Mouse (Mus musculus) hindbrain, embryonic 11.5 days (tissue): ENCODE data around the gene H2-DMb1. TPM values are rescaled to one million over a fixed set of nuclear protein-coding genes. Genes with fewer than 3 reads are reported as not detected.
A peak's percentile ranks its signal among the peaks of the same experiment; 100 is the strongest.

Experiments
- ATAC-seq: fragments of 200-750 bp; cut with Nextera tagmentation; 2 replicates; pipeline ENCODE4 v1.8.0; 2017; ENCODE audit warnings: mild to moderate bottlenecking, moderate TSS enrichment, moderate library complexity; ENCODE audit not compliant: low FRiP score
- DNase-seq: peaks from one replicate; pipeline ENCODE4 v3.0.0-alpha.2; 2015; ENCODE audit warnings: low spot score
- H3K27ac ChIP-seq: fragments of 300-500 bp; sonication (generic); 2 replicates; pipeline ENCODE4 v1.5.1; 2014; ENCODE audit warnings: mild to moderate bottlenecking, low read depth, low read length
- H3K27me3 ChIP-seq: fragments of 300-500 bp; sonication (generic); 2 replicates; pipeline ENCODE4 v1.6.1; 2014; ENCODE audit warnings: mild to moderate bottlenecking, low read length, moderate library complexity, mixed read lengths; ENCODE audit not compliant: control insufficient read depth, insufficient read depth
- H3K36me3 ChIP-seq: fragments of 300-500 bp; sonication (generic); 2 replicates; pipeline ENCODE4 v1.6.1; 2014; ENCODE audit warnings: mild to moderate bottlenecking, low read length, moderate library complexity, mixed read lengths; ENCODE audit not compliant: control insufficient read depth, insufficient read depth
- H3K4me1 ChIP-seq: fragments of 300-500 bp; sonication (generic); replicated peaks from 2 replicates; pipeline ENCODE4 v1.6.1; 2014; ENCODE audit warnings: low read length, mixed read lengths; ENCODE audit not compliant: control insufficient read depth, insufficient read depth
- H3K4me2 ChIP-seq: fragments of 300-500 bp; sonication (generic); replicated peaks from 2 replicates; pipeline ENCODE4 v1.6.1; 2014; ENCODE audit warnings: mild to moderate bottlenecking, low read depth, low read length
- H3K4me3 ChIP-seq: fragments of 300-500 bp; sonication (generic); 2 replicates; pipeline ENCODE4 v1.5.1; 2014; ENCODE audit warnings: low read depth, low read length
- H3K9ac ChIP-seq: fragments of 300-500 bp; sonication (generic); 2 replicates; pipeline ENCODE4 v1.6.1; 2014; ENCODE audit warnings: low read depth, low read length
- H3K9me3 ChIP-seq: fragments of 300-500 bp; sonication (generic); 2 replicates; pipeline ENCODE4 v1.6.1; 2016; ENCODE audit warnings: low read length; ENCODE audit not compliant: control insufficient read depth
- WGBS: fragments of 180-500 bp; shearing (Covaris S2); extraction: QIAGEN DNeasy Blood & Tissue Kit; methylation state at CpG from one replicate; pipeline ENCODE4 v1.1.7; 2014; 5-methylcytosine and 5-hydroxymethylcytosine counted together
- polyA plus RNA-seq: library from polyadenylated mRNA; unstranded; fragments of >200 nt; fragmentation: Nextera tagmentation; extraction: Ambion mirVana; gene quantifications from 2 replicates; pipeline ENCODE4 v1.2.1, GENCODE M21; 2014

The H2-DMb1 gene
- polyA plus RNA-seq, 1 experiment from 2014 or later = 0.94 TPM

DNA sequence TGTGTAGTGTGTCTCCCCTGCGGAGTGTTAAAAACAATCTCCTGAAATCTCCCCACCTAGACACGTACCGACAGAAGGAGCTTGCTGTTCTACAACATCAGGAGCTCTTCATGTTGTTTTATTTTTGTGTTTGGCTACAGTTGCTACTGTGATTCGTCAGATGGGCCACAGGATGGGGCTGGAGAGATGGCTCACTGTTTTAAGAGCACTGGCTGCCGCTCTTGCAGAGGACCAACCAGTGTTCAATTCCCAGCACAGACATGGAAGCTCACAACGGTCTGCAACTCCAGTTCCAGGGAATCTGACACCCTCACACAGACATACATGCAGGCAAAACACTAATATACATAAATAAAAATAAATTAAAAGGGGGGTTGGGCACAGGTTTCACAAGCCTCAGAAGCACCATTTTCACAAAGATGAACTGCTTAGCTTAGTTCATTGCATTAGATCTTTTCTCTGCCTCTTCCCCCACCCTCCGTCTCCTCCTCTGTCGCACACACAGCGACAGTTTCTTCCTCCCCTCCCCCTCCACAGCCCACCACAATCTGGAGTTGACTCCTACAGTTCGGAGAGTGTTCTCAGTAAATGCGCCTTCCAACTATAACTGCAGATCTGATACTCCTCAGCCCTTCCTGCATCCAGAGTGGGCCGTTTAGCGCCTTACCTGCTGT lies 24.5 kb upstream of the H2-DMb1 start:
- no peaks in the 10 kb centered on the region for H3K36me3 ChIP-seq
- 19% methylated on average over 13 of the region's 13 CpGs for WGBS
- no peaks in the 10 kb centered on the region for H3K9me3 ChIP-seq
- DNase-seq = no peak
- no peak overlapping the region for H3K9ac ChIP-seq
- H3K4me3 ChIP-seq = no peak overlapping the region
- no peak overlapping the region for H3K27ac ChIP-seq
- 0 out of 2 replicates have a peak overlapping the region, but pooled peaks have one; percentile 1 for H3K4me2 ChIP-seq
- no peak for ATAC-seq
- H3K4me1 ChIP-seq = 0 out of 2 replicates have a peak, but pooled peaks cover 4% of the 10 kb centered on the region
- no peaks in the 10 kb centered on the region for H3K27me3 ChIP-seq

GRCm38 (mm10) chr17:34128944-34129791 lies 23.7 kb upstream of the H2-DMb1 start:
- Histone ChIP-seq H3K27me3 (no peaks in the 10 kb centered on the region), H3K4me2 (0 out of 2 replicates have a peak overlapping the region, but pooled peaks have one; percentile 1), H3K4me1 (0 out of 2 replicates have a peak, but pooled peaks cover 2% of the 10 kb centered on the region), H3K27ac (no peak overlapping the region), H3K4me3 (no peak overlapping the region), H3K36me3 (no peaks in the 10 kb centered on the region), H3K9me3 (no peaks in the 10 kb centered on the region), H3K9ac (no peak overlapping the region)
- no peak for DNase-seq
- WGBS = 22% methylated on average over 18 of the region's 18 CpGs
- no peak for ATAC-seq

GRCm38 (mm10) chr17:34130073-34130947 lies 22.6 kb upstream of the H2-DMb1 start:
- no peak for DNase-seq
- no peaks in the 10 kb centered on the region for H3K9me3 ChIP-seq
- ATAC-seq = no peak
- H3K4me3 ChIP-seq = no peak overlapping the region
- H3K4me2 ChIP-seq = no peak overlapping the region
- 88% methylated on average over 19 of the region's 19 CpGs for WGBS
- no peak overlapping the region for H3K27ac ChIP-seq
- no peaks in the 10 kb centered on the region for H3K27me3 ChIP-seq
- no peaks in the 10 kb centered on the region for H3K36me3 ChIP-seq
- 0 out of 2 replicates have a peak, but pooled peaks cover 2% of the 10 kb centered on the region for H3K4me1 ChIP-seq
- no peak overlapping the region for H3K9ac ChIP-seq

DNA sequence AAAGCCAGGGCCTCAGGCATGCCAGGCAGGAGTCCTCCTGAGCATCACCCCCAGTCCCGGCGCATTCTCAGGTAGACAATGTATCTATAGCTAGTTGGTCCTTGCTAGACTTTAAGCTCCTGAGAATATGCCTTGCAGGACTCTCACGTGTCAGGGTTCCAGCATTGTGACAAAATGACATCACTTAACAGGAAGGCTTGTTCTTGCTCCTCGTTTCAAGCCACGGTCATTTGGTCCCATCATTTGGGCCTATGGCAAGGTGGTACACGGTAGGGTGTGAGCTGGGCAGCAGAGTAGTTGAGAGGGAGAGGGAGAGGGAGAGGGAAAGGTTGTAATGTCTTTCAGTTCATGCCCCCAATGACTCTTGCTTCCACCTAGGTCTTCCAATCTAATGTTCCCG lies 21.0 kb upstream of the H2-DMb1 start:
- Histone ChIP-seq H3K4me2 (no peak overlapping the region), H3K9me3 (no peaks in the 10 kb centered on the region), H3K27me3 (peaks cover 6% of the 10 kb centered on the region; the same call in 1 of the 2 replicates), H3K27ac (no peak overlapping the region), H3K4me1 (0 out of 2 replicates have a peak, but pooled peaks cover 4% of the 10 kb centered on the region), H3K36me3 (no peaks in the 10 kb centered on the region), H3K4me3 (no peak overlapping the region), H3K9ac (no peak overlapping the region)
- 78% methylated on average over 7 of the region's 7 CpGs for WGBS
- DNase-seq = no peak
- ATAC-seq = no peak

DNA sequence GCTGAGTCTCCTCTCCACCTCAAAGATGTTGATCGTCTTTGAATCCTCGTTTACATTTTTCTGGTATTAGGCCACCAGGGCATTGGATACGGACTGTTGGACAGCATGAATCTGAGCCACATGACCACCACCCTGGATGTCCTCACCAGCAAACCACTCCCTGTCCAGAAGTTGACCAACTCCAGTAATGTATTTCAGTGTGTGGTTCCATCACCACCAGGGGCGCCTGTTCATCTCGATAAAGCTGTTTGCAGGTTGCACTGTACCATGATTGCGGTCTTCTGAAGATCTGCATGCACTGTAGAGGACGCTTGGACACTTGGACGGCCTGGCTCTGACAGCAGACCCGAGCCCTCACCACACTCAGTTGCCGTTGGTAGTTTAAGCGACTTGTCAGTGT lies 19.6 kb upstream of the H2-DMb1 start:
- no peaks in the 10 kb centered on the region for H3K36me3 ChIP-seq
- H3K4me1 ChIP-seq = 0 out of 2 replicates have a peak, but pooled peaks cover 4% of the 10 kb centered on the region
- H3K27ac ChIP-seq = no peak overlapping the region
- H3K4me3 ChIP-seq = no peak overlapping the region
- no peaks in the 10 kb centered on the region for H3K9me3 ChIP-seq
- H3K9ac ChIP-seq = no peak overlapping the region
- ATAC-seq (no peak), DNase-seq (no peak)
- H3K27me3 ChIP-seq = peaks cover 11% of the 10 kb centered on the region
- H3K4me2 ChIP-seq = no peak overlapping the region
- WGBS = 83% methylated on average over 11 of the region's 11 CpGs

DNA sequence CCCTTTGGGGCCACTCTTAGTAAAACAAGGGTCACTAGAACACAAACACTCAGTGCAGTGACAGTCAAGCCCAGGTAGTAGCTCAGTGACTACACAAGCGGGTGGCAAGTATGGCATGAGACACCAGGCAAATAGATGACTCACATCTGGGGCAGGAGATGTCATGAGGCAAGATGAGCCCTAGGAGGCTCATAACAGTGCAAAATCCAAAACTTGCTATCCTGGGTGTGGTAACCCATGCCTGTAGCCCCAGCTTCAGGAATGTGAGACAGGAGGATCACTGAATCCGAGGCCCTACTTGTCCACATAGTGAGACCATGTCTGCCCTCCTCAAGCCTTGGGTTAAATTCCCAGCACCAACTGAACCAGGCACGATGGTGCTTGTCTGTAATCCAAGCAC lies 18.4 kb upstream of the H2-DMb1 start:
- Histone ChIP-seq H3K9me3 (no peaks in the 10 kb centered on the region), H3K4me3 (no peak overlapping the region), H3K36me3 (no peaks in the 10 kb centered on the region), H3K4me2 (no peak overlapping the region), H3K9ac (no peak overlapping the region), H3K27ac (no peak overlapping the region), H3K27me3 (peaks cover 18% of the 10 kb centered on the region), H3K4me1 (0 out of 2 replicates have a peak, but pooled peaks cover 3% of the 10 kb centered on the region)
- no peak for DNase-seq
- 91% methylated on average over 3 of the region's 3 CpGs for WGBS
- no peak for ATAC-seq

GRCm38 (mm10) chr17:34135297-34136224 lies 17.3 kb upstream of the H2-DMb1 start:
- H3K36me3 ChIP-seq = no peaks in the 10 kb centered on the region
- peak overlapping the region; percentile 71 for H3K4me2 ChIP-seq
- H3K27me3 ChIP-seq = peaks cover 22% of the 10 kb centered on the region
- peak; percentile 100 for DNase-seq
- H3K4me3 ChIP-seq = peak overlapping the region; percentile 23
- no peaks in the 10 kb centered on the region for H3K9me3 ChIP-seq
- ATAC-seq = peak; percentile 97
- H3K9ac ChIP-seq = no peak overlapping the region
- H3K27ac ChIP-seq = no peak overlapping the region
- H3K4me1 ChIP-seq = 0 out of 2 replicates have a peak, but pooled peaks cover 6% of the 10 kb centered on the region
- 7% methylated on average over 31 of the region's 31 CpGs for WGBS
